Comparison of ENCODE assay signal across 8 mouse cellular contexts in the genomic region with DNA sequence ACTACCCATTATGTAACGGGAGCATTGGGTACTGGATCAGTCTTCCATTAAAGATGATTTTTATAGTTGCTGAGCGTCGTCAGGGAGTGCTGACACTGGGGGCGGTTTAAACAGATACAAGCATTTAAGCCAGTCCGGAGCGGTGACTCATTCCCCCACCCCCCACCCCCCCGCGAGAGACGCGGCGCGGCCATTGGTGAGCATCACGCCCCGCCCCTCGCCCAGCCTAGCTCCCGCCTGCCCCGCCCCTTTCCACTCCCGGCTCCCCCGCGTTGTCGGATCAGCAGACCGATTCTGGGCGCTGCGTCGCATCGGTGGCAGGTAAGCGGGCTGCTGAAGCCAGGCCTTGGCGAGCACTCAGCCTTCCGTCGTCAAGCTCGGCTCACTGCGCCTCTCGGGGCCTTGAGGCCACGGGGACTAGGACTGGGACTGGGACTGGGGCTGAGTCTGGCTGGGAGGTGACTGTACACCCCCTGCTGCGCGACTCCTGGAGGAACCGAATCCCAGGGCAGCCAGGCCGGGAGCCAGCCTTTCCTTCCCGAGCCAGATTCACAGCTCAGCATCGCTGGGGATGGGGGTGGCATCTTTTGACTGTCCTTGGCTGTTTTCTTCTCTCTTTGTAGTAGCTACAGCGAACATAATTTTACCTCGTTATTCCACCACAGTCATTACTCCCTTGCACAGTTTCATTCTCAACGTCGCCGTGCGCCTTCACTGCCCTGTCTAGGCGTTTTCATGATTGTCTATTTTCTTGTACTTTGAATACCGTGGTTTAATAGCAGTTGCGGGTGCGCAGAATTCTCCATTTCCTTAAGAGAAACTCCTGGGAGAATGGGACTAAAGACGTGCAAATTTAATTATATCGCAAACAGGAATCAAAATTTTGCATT. TPM values are rescaled to one million over a fixed set of nuclear protein-coding genes. Genes with fewer than 3 reads are reported as not detected.
DNase-seq lines count a peak whose midpoint lies in the region; ATAC-seq and TF ChIP-seq lines count a peak whose summit lies in the region.

A gene (plus strand): TSS at position 246 of the 890 bp plus-strand sequence.
A gene (plus strand): TSS at position 275 of the 890 bp plus-strand sequence.

- no peaks in the 10 kb centered on the region for H3K27me3 ChIP-seq in embryonic facial prominence, embryonic 13.5 days
- no peaks in the 10 kb centered on the region for H3K27me3 ChIP-seq in kidney, adult 2 months (replicated peaks; ENCODE audit: control insufficient read depth, insufficient read depth, low read length)
- 0 out of 2 replicates have a peak, but pooled peaks cover 8% of the 10 kb centered on the region for H3K27me3 ChIP-seq in limb, embryonic 12.5 days
- H3K27me3 ChIP-seq in midbrain, embryonic 15.5 days (replicated peaks): no peaks in the 10 kb centered on the region
- no peaks in the 10 kb centered on the region for H3K27me3 ChIP-seq in spleen, adult 2 months (ENCODE audit: control insufficient read depth, insufficient read depth, low read length)

- WGBS in embryonic facial prominence, embryonic 13.5 days: 4% methylated on average over 52 of the region's 52 CpGs
- 10% methylated on average over 52 of the region's 52 CpGs for WGBS in kidney, adult 2 months
- 4% methylated on average over 51 of the region's 52 CpGs for WGBS in limb, embryonic 12.5 days
- 2% methylated on average over 52 of the region's 52 CpGs for WGBS in midbrain, embryonic 15.5 days
- WGBS in spleen, adult 2 months: 6% methylated on average over 52 of the region's 52 CpGs

- 0 out of 2 replicates have a peak, but pooled peaks cover 2% of the 10 kb centered on the region for H3K36me3 ChIP-seq in embryonic facial prominence, embryonic 13.5 days
- peaks cover 4% of the 10 kb centered on the region; the same call in 1 of the 2 replicates for H3K36me3 ChIP-seq in kidney, adult 2 months (ENCODE audit: control insufficient read depth, insufficient read depth, low read length)
- peaks cover 5% of the 10 kb centered on the region; the same call in 1 of the 2 replicates for H3K36me3 ChIP-seq in limb, embryonic 12.5 days
- H3K36me3 ChIP-seq in midbrain, embryonic 15.5 days (replicated peaks): no peaks in the 10 kb centered on the region
- no peaks in the 10 kb centered on the region for H3K36me3 ChIP-seq in spleen, adult 2 months (ENCODE audit: control insufficient read depth, insufficient read depth, low read length)

- peak; percentile 89 for ATAC-seq in embryonic facial prominence, embryonic 13.5 days (ENCODE audit: insufficient number of reproducible peaks, insufficient read depth, low FRiP score, low TSS enrichment, low read depth)
- peak; percentile 92 for ATAC-seq in limb, embryonic 12.5 days (ENCODE audit: insufficient number of reproducible peaks, insufficient read depth, low FRiP score, low TSS enrichment, low read depth)
- ATAC-seq in midbrain, embryonic 15.5 days (replicated peaks): peak; percentile 95

- H3K9ac ChIP-seq in embryonic facial prominence, embryonic 13.5 days: peak within 1 kb of the TSS; percentile 80
- H3K9ac ChIP-seq in limb, embryonic 12.5 days (replicated peaks): peak within 1 kb of the TSS; percentile 84
- peak within 1 kb of the TSS; percentile 90 for H3K9ac ChIP-seq in midbrain, embryonic 15.5 days

- TF ChIP-seq CTCF in kidney, adult 2 months (conservative IDR thresholded peaks at IDR 0.05; ENCODE audit: insufficient read depth, insufficient read length, low read depth, low read length): no peak
- TF ChIP-seq CTCF in spleen, adult 2 months (IDR thresholded peaks at IDR 0.05; ENCODE audit: extremely low read depth, insufficient read depth, insufficient read length, insufficient replicate concordance): no peak

- H3K4me3 ChIP-seq in embryonic facial prominence, embryonic 13.5 days: peak within 1 kb of the TSS; percentile 75
- peak within 1 kb of the TSS; percentile 95 for H3K4me3 ChIP-seq in kidney, adult 2 months (ENCODE audit: insufficient read depth, low read depth, low read length)
- H3K4me3 ChIP-seq in limb, embryonic 12.5 days (replicated peaks): peak within 1 kb of the TSS; percentile 70
- H3K4me3 ChIP-seq in midbrain, embryonic 15.5 days: peak within 1 kb of the TSS; percentile 75
- H3K4me3 ChIP-seq in spleen, adult 2 months (ENCODE audit: extremely low read depth, insufficient read depth, insufficient read length): peak within 1 kb of the TSS; percentile 75

- peak within 1 kb of the TSS; percentile 66 for H3K4me2 ChIP-seq in embryonic facial prominence, embryonic 13.5 days
- peak within 1 kb of the TSS; percentile 76 for H3K4me2 ChIP-seq in limb, embryonic 12.5 days
- H3K4me2 ChIP-seq in midbrain, embryonic 15.5 days: peak within 1 kb of the TSS; percentile 57

- peak; percentile 96 for DNase-seq in 3134 (ENCODE audit: extremely low read depth, insufficient read length, low spot score)
- DNase-seq in adrenal gland, postnatal 36 days: peak; percentile 93 to 96
- peak; percentile 93 to 94 for DNase-seq in heart, adult 18-20 months
- DNase-seq in kidney, adult 2 months: peak; percentile 94
- DNase-seq in spleen, adult 2 months (ENCODE audit: low read depth in 1 of 2, low spot score in 2 of 2): peak; percentile 71 to 86

- peaks cover 18% of the 10 kb centered on the region for H3K4me1 ChIP-seq in embryonic facial prominence, embryonic 13.5 days
- H3K4me1 ChIP-seq in kidney, adult 2 months (ENCODE audit: control insufficient read depth, insufficient read depth, low read length): peaks cover 15% of the 10 kb centered on the region; the same call in 1 of the 2 replicates
- peaks cover 21% of the 10 kb centered on the region for H3K4me1 ChIP-seq in limb, embryonic 12.5 days (replicated peaks)
- H3K4me1 ChIP-seq in midbrain, embryonic 15.5 days: peaks cover 39% of the 10 kb centered on the region
- H3K4me1 ChIP-seq in spleen, adult 2 months (ENCODE audit: control insufficient read depth, insufficient read depth, insufficient read length): no peaks in the 10 kb centered on the region

- TF ChIP-seq POLR2A in kidney, adult 2 months (IDR thresholded peaks at IDR 0.05; ENCODE audit: low read depth, low read length): peak; percentile 87
- TF ChIP-seq POLR2A in spleen, adult 2 months (IDR thresholded peaks at IDR 0.05; ENCODE audit: low read depth, low read length): peak; percentile 63

- H3K9me3 ChIP-seq in embryonic facial prominence, embryonic 13.5 days: no peaks in the 10 kb centered on the region
- H3K9me3 ChIP-seq in limb, embryonic 12.5 days: no peaks in the 10 kb centered on the region
- H3K9me3 ChIP-seq in midbrain, embryonic 15.5 days: no peaks in the 10 kb centered on the region

- peak within 1 kb of the TSS; percentile 82 for H3K27ac ChIP-seq in embryonic facial prominence, embryonic 13.5 days
- H3K27ac ChIP-seq in kidney, adult 2 months (ENCODE audit: insufficient read depth, low read depth, low read length): peak within 1 kb of the TSS; percentile 95
- H3K27ac ChIP-seq in limb, embryonic 12.5 days: peak within 1 kb of the TSS; percentile 77
- peak within 1 kb of the TSS; percentile 96 for H3K27ac ChIP-seq in midbrain, embryonic 15.5 days
- peak within 1 kb of the TSS; percentile 47; the same call in 1 of the 2 replicates for H3K27ac ChIP-seq in spleen, adult 2 months (ENCODE audit: insufficient read depth, low read length)

RNA-seq across cellular contexts. Expression of the first gene that starts in this region (rescaled TPM):
- total RNA-seq in adrenal gland, postnatal 36 days (2021): 100 to 1,000 TPM in 1 of 2 experiments, 10 to 100 TPM in 1; 90.8 to 126 TPM
- polyA plus RNA-seq in embryonic facial prominence, embryonic 13.5 days (2015; fragmentation: Nextera tagmentation; extraction: Ambion mirVana): 66.4 and 68.5 TPM in 2 replicates
- total RNA-seq in heart, adult 18-20 months (2021): 100 to 1,000 TPM; 127 to 135 TPM
- polyA plus RNA-seq in kidney, adult 2 months (2012; rRNA removed): 144 and 146 TPM in 2 replicates
- polyA plus RNA-seq in limb, embryonic 12.5 days (2016; fragmentation: Nextera tagmentation; extraction: Ambion mirVana): 41.2 and 43.6 TPM in 2 replicates
- polyA plus RNA-seq in midbrain, embryonic 15.5 days (2015; fragmentation: Nextera tagmentation; extraction: Ambion mirVana): 157 and 158 TPM in 2 replicates
- 21.2 and 22.5 TPM in 2 replicates for polyA plus RNA-seq in spleen, adult 2 months (2012; rRNA removed)

RNA-seq across cellular contexts. Expression of the second gene that starts in this region (rescaled TPM):
- under 1 TPM in 1 of 2 experiments, not detected in 1; 0.13 TPM for total RNA-seq in adrenal gland, postnatal 36 days (2021)
- 0.35 TPM in 1 of 2 replicates, not detected in the other for polyA plus RNA-seq in embryonic facial prominence, embryonic 13.5 days (2015; fragmentation: Nextera tagmentation; extraction: Ambion mirVana)
- total RNA-seq in heart, adult 18-20 months (2021): under 1 TPM; 0.42 to 0.64 TPM
- not detected in 2 replicates for polyA plus RNA-seq in kidney, adult 2 months (2012; rRNA removed)
- polyA plus RNA-seq in limb, embryonic 12.5 days (2016; fragmentation: Nextera tagmentation; extraction: Ambion mirVana): not detected in 2 replicates
- polyA plus RNA-seq in midbrain, embryonic 15.5 days (2015; fragmentation: Nextera tagmentation; extraction: Ambion mirVana): not detected in 2 replicates
- polyA plus RNA-seq in spleen, adult 2 months (2012; rRNA removed): not detected in 2 replicates

Comparison
In these comparisons a context has a peak if more than half of its experiments do, and no peak if none do; other contexts are left out.
1. Peak in every context shown above with its lines: DNase-seq, ATAC-seq, H3K4me3 ChIP-seq and H3K27ac ChIP-seq.